Mouse (Mus musculus) layer of hippocampus, adult 2 months (tissue): ENCODE data around the gene Gkn3. TPM values are rescaled to one million over a fixed set of nuclear protein-coding genes. Genes with fewer than 3 reads are reported as not detected.

ENCODE experiments used
- DNase-seq, 2 experiments: peaks; one replicate each; pipeline ENCODE4 v3.0.0; 2022; ENCODE audit warnings: low spot score in 2 of 2
- H3K27ac ChIP-seq: fragments of 200-600 bp; 2 replicates; pipeline ENCODE4 v1.8.1; 2022
- H3K4me3 ChIP-seq: fragments of 200-600 bp; 2 replicates; pipeline ENCODE4 v1.8.1; 2022; ENCODE audit warnings: mild to moderate bottlenecking
- CTCF ChIP-seq: fragments of 200-600 bp; conservative IDR thresholded peaks from 2 replicates; pipeline ENCODE4 v1.8.1; 2022; ENCODE audit warnings: antibody characterized with exemption, mild to moderate bottlenecking, moderate library complexity
- long read RNA-seq, 2 experiments: library from polyadenylated mRNA; stranded (forward); transcript quantifications; one replicate each; pipeline ENCODE4 v2.0.0; 2021; ENCODE audit warnings: borderline mapping rate in 2 of 2
- total RNA-seq, 2 experiments: library from RNA; stranded (reverse); gene quantifications; 2 replicates each; pipeline ENCODE4 v1.2.3; 2021

The Gkn3 gene
- 1 to 10 TPM; 2.0 to 3.6 TPM for total RNA-seq
- long read RNA-seq, experiment 1, transcript Gkn3-201 (6 exons, 856 nt), result major isoform, 7 of 7 reads
- long read RNA-seq, experiment 1, partial matches to known transcripts, result 0 of 7 reads
- long read RNA-seq, experiment 1, other reads (novel, unspliced or antisense), result 0 of 7 reads
- long read RNA-seq, experiment 2, result 0 reads

GRCm38 (mm10) chr6:87388877-87389276 is at the start of gene Gkn3:
Gene Gkn3, minus strand, starts transcription at chr6:87388935.
- Histone ChIP-seq H3K27ac (no peak within 1 kb of the TSS), H3K4me3 (no peak within 1 kb of the TSS)
- TF ChIP-seq CTCF, result no peak
- no peak for DNase-seq

GRCm38 (mm10) chr6:87436745-87437144 is 48.0 kb upstream of the Gkn3 start:
- no peak for TF ChIP-seq CTCF
- no peak overlapping the region for H3K4me3 ChIP-seq
- DNase-seq, result no peak

GRCm38 (mm10) chr6:87435791-87436190 is 47.1 kb upstream of the Gkn3 start:
- H3K27ac ChIP-seq, result no peak overlapping the region
- no peak for DNase-seq
- H3K4me3 ChIP-seq, result no peak overlapping the region
- no peak for TF ChIP-seq CTCF

More at GRCm38 (mm10) chr6:87436745-87437144, 48.0 kb upstream of the Gkn3 start:
- no peak overlapping the region for H3K27ac ChIP-seq

- H3K4me3 ChIP-seq, result no peak within 1 kb of the TSS
- TF ChIP-seq CTCF, result no peak
- DNase-seq, result no peak
- no peak within 1 kb of the TSS for H3K27ac ChIP-seq
Observed at GRCm38 (mm10) chr6:87428487-87429044, 39.8 kb upstream of the Gkn3 start, which contains the start of gene Bmp10. Gene Bmp10, plus strand, starts transcription at chr6:87428994.

- no peak for TF ChIP-seq CTCF
- no peak overlapping the region for H3K4me3 ChIP-seq
- H3K27ac ChIP-seq, result no peak overlapping the region
- no peak for DNase-seq
Observed at GRCm38 (mm10) chr6:87427616-87428015, 38.9 kb upstream of the Gkn3 start.

GRCm38 (mm10) chr6:87426954-87427353 is 38.2 kb upstream of the Gkn3 start:
- no peak for TF ChIP-seq CTCF
- Histone ChIP-seq H3K4me3 (no peak overlapping the region), H3K27ac (no peak overlapping the region)
- DNase-seq, result no peak

- peak in 1 of 2 experiments; percentile 19 for DNase-seq
- Histone ChIP-seq H3K27ac (no peak overlapping the region), H3K4me3 (peak overlapping the region; percentile 42)
- peak; percentile 32 for TF ChIP-seq CTCF
Observed at GRCm38 (mm10) chr6:87424037-87424816, 35.5 kb upstream of the Gkn3 start.

- H3K4me3 ChIP-seq, result no peak overlapping the region
- TF ChIP-seq CTCF, result no peak
- DNase-seq, result no peak
- no peak overlapping the region for H3K27ac ChIP-seq
Observed at GRCm38 (mm10) chr6:87422304-87422703, 33.6 kb upstream of the Gkn3 start.

- TF ChIP-seq CTCF, result no peak
- Histone ChIP-seq H3K27ac (no peak overlapping the region), H3K4me3 (no peak overlapping the region)
- DNase-seq, result no peak
Observed at GRCm38 (mm10) chr6:87412011-87412410, 23.3 kb upstream of the Gkn3 start.

GRCm38 (mm10) chr6:87401456-87401855 is 12.7 kb upstream of the Gkn3 start:
- Histone ChIP-seq H3K4me3 (no peak overlapping the region), H3K27ac (no peak overlapping the region)
- no peak for DNase-seq
- no peak for TF ChIP-seq CTCF

GRCm38 (mm10) chr6:87399886-87400566 is 11.3 kb upstream of the Gkn3 start:
- Histone ChIP-seq H3K27ac (no peak overlapping the region), H3K4me3 (no peak overlapping the region)
- no peak for DNase-seq
- TF ChIP-seq CTCF, result no peak

- peak; percentile 97 for TF ChIP-seq CTCF
- peak; percentile 30 to 85 for DNase-seq
- no peak overlapping the region for H3K4me3 ChIP-seq
- H3K27ac ChIP-seq, result no peak overlapping the region
Observed at GRCm38 (mm10) chr6:87399137-87399536, 10.4 kb upstream of the Gkn3 start.

GRCm38 (mm10) chr6:87394783-87395182 is 6.0 kb upstream of the Gkn3 start:
- no peak for DNase-seq
- no peak for TF ChIP-seq CTCF
- no peak overlapping the region for H3K4me3 ChIP-seq
- no peak overlapping the region for H3K27ac ChIP-seq
